Mouse (Mus musculus): ENCODE results near the gene Gm5269. TPM values are rescaled to one million over a fixed set of nuclear protein-coding genes. Genes with fewer than 3 reads are reported as not detected.

Gene Gm5269
- total RNA-seq (2021): not detected
- long read RNA-seq, experiment 1: 0 reads
- long read RNA-seq, experiment 2: 0 reads

- H3K27ac ChIP-seq: no peak within 1 kb of the TSS
- H3K4me3 ChIP-seq: no peak within 1 kb of the TSS
- DNase-seq: no peak
- no peak for TF ChIP-seq CTCF (IDR thresholded peaks at IDR 0.05)
- intact Hi-C loops (cut with DNase I): no loop called here
Observed at GRCm38 (mm10) chr1:45890173-45890572, at the start of gene Gm5269. TSS of gene Gm5269 (minus strand) at chr1:45890273.

- intact Hi-C loops (cut with DNase I): no loop called here
- TF ChIP-seq CTCF (IDR thresholded peaks at IDR 0.05): peak; percentile 34; the same call in 1 of the 2 replicates
- H3K27ac ChIP-seq: no peak overlapping the region
- DNase-seq: no peak
- H3K4me3 ChIP-seq: no peak overlapping the region
Observed at GRCm38 (mm10) chr1:45931127-45931526, 41.1 kb upstream of the Gm5269 start.

- Histone ChIP-seq H3K27ac (no peak overlapping the region), H3K4me3 (no peak overlapping the region)
- intact Hi-C loops (cut with DNase I): loop anchor here (5.0 to 10.0 kb wide), 2 partner anchors 62 to 100 kb away; no protein-coding TSS in a partner anchor
- no peak for DNase-seq
- TF ChIP-seq CTCF (IDR thresholded peaks at IDR 0.05): no peak
Observed at GRCm38 (mm10) chr1:45926911-45927310, 36.8 kb upstream of the Gm5269 start.

- TF ChIP-seq CTCF (IDR thresholded peaks at IDR 0.05): no peak
- intact Hi-C loops (cut with DNase I): loop anchor here (5.0 to 10.0 kb wide), 2 partner anchors 62 to 99 kb away; no protein-coding TSS in a partner anchor
- DNase-seq: no peak
- peak within 1 kb of the TSS; percentile 88 for H3K4me3 ChIP-seq
- H3K27ac ChIP-seq: peak within 1 kb of the TSS; percentile 85
Observed at GRCm38 (mm10) chr1:45926393-45926763, 36.3 kb upstream of the Gm5269 start, which contains the start of gene Slc40a1. TSS of gene Slc40a1 (minus strand) at chr1:45926523.

GRCm38 (mm10) chr1:45925500-45926392, 35.7 kb upstream of the Gm5269 start:
- peak; percentile 91 for DNase-seq
- Histone ChIP-seq H3K4me3 (peak overlapping the region; percentile 88), H3K27ac (peak overlapping the region; percentile 85)
- intact Hi-C loops (cut with DNase I): loop anchor here (5.0 to 10.0 kb wide), 2 partner anchors 61 to 98 kb away; no protein-coding TSS in a partner anchor
- no peak for TF ChIP-seq CTCF (IDR thresholded peaks at IDR 0.05)

GRCm38 (mm10) chr1:45925131-45925499, 35.0 kb upstream of the Gm5269 start:
- TF ChIP-seq CTCF (IDR thresholded peaks at IDR 0.05): no peak
- intact Hi-C loops (cut with DNase I): loop anchor here (5.0 to 10.0 kb wide), 2 partner anchors 60 to 98 kb away; no protein-coding TSS in a partner anchor
- H3K4me3 ChIP-seq: peak overlapping the region; percentile 88
- peak overlapping the region; percentile 85 for H3K27ac ChIP-seq
- no peak for DNase-seq

GRCm38 (mm10) chr1:45924516-45924915, 34.4 kb upstream of the Gm5269 start:
- Histone ChIP-seq H3K4me3 (peak overlapping the region; percentile 88), H3K27ac (no peak overlapping the region; the same call in 1 of the 2 replicates)
- DNase-seq: no peak
- intact Hi-C loops (cut with DNase I): loop anchor here (10.0 kb wide), 1 partner anchor 60 kb away; no protein-coding TSS in a partner anchor
- TF ChIP-seq CTCF (IDR thresholded peaks at IDR 0.05): no peak

- Histone ChIP-seq H3K4me3 (peak overlapping the region; percentile 11; the same call in 1 of the 2 replicates), H3K27ac (no peak overlapping the region)
- no peak for DNase-seq
- intact Hi-C loops (cut with DNase I): loop anchor here (10.0 kb wide), 1 partner anchor 59 kb away; no protein-coding TSS in a partner anchor
- no peak for TF ChIP-seq CTCF (IDR thresholded peaks at IDR 0.05)
Observed at GRCm38 (mm10) chr1:45923306-45923705, 33.2 kb upstream of the Gm5269 start.

GRCm38 (mm10) chr1:45920703-45921102, 30.6 kb upstream of the Gm5269 start:
- TF ChIP-seq CTCF (IDR thresholded peaks at IDR 0.05): no peak
- Histone ChIP-seq H3K27ac (no peak overlapping the region), H3K4me3 (no peak overlapping the region)
- intact Hi-C loops (cut with DNase I): loop anchor here (10.0 kb wide), 1 partner anchor 56 kb away; no protein-coding TSS in a partner anchor
- DNase-seq: no peak

GRCm38 (mm10) chr1:45919752-45920151, 29.7 kb upstream of the Gm5269 start:
- DNase-seq: no peak
- Histone ChIP-seq H3K27ac (no peak overlapping the region), H3K4me3 (no peak overlapping the region)
- TF ChIP-seq CTCF (IDR thresholded peaks at IDR 0.05): no peak
- intact Hi-C loops (cut with DNase I): loop anchor here (10.0 kb wide), 1 partner anchor 55 kb away; no protein-coding TSS in a partner anchor

GRCm38 (mm10) chr1:45917136-45917803, 27.2 kb upstream of the Gm5269 start:
- H3K4me3 ChIP-seq: no peak overlapping the region
- no peak for DNase-seq
- TF ChIP-seq CTCF (IDR thresholded peaks at IDR 0.05): no peak
- intact Hi-C loops (cut with DNase I): no loop called here
- H3K27ac ChIP-seq: no peak overlapping the region

- H3K27ac ChIP-seq: no peak overlapping the region
Observed at GRCm38 (mm10) chr1:45916174-45916573, 26.1 kb upstream of the Gm5269 start.

More at GRCm38 (mm10) chr1:45916174-45916573, 26.1 kb upstream of the Gm5269 start:
- H3K4me3 ChIP-seq: no peak overlapping the region
- no peak for DNase-seq
- TF ChIP-seq CTCF (IDR thresholded peaks at IDR 0.05): no peak
- intact Hi-C loops (cut with DNase I): no loop called here

Data from gastrocnemius, adult 2 months (tissue).